Mouse (Mus musculus): ENCODE results near the gene Fbxo4.

The Fbxo4 gene

GRCm38 (mm10) chr15:3979061-3979848, at the start of gene Fbxo4:
Gene Fbxo4, minus strand, starts transcription at chr15:3979573.
- DNase-seq: peak; percentile 88 to 89

GRCm38 (mm10) chr15:4028960-4029359, 49.6 kb upstream of the Fbxo4 start:
- DNase-seq: peak; percentile 66 to 71

DNA sequence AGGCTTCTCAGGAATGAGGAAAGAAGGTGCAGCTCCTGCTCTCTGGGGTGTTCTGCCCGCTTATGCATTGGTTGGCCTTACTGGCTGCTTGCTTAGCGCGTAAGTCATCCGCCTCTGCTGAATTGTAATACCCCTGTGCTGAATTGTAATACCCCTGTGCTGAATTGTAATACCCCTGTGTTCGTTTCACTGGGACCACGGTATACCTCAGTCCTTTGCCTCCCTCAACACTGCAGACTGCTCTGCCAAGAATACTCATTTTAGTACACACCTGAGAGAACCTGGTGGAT, 49.0 kb upstream of the Fbxo4 start:
- DNase-seq: no peak

- DNase-seq: no peak
These were observed 48.5 kb upstream of the Fbxo4 start for GRCm38 (mm10) chr15:4027671-4028410.

- peak; percentile 88 to 92 for DNase-seq
These were observed 47.6 kb upstream of the Fbxo4 start for GRCm38 (mm10) chr15:4026831-4027584.

GRCm38 (mm10) chr15:4026231-4026773, 46.9 kb upstream of the Fbxo4 start, which contains the start of gene Oxct1:
Gene Oxct1, plus strand, starts transcription at chr15:4026383.
- peak; percentile 94 to 96 for DNase-seq

DNA sequence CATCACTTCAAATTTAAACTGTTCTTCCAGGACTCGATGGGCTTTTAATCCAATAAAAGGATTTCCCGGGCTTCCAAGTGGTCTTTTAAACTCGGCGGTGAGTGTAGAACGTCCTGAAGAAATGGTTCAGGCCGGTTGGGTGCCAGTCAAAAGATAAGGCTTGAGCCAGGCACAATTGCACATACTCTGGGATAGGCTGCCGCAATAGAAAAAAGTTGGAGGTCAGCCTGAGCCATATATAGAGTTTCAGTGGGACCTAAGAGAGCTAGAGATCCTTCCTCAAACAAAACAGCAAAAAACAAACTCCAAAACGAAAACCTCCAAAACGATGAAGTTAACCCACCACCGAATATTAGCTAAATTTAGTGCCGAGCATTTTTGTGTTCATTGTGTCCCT, 46.1 kb upstream of the Fbxo4 start:
- no peak for DNase-seq

DNA sequence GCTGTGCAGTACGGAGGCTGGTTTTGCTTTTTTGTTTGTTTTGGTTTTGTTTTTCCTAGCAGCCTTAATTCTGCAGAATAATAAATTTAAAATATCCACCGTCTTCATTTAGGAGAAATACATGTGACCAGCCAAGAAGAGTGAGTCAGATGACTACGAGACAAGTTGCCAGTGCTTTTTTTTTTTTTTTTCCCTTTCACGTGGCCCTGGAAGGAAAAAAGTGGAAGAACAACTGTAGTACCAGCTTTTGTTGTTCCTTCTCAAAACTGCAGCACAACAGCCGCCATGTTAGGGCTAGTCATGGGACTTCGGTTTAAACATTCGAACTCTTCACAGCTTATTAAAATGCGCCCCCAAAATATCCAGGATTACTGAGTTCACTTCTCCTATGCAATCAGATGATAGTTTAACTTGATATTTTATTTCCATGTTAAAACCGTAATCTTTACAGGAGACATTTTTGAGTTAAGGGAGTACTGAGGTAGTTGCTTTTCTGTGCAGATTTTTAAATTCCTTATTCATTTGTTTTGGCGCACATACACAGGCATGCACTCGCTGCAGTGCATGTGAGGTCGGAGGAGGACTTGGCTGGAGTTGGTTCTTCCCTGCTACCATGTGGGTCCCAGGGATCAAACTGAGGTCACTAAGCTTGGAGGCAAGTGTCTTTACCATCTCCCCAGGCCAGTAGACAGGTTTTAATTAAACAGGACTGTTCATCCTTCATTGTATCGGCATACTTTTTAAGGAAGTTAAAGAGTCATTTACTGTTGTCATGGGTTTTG, 45.5 kb upstream of the Fbxo4 start:
- no peak for DNase-seq

DNA sequence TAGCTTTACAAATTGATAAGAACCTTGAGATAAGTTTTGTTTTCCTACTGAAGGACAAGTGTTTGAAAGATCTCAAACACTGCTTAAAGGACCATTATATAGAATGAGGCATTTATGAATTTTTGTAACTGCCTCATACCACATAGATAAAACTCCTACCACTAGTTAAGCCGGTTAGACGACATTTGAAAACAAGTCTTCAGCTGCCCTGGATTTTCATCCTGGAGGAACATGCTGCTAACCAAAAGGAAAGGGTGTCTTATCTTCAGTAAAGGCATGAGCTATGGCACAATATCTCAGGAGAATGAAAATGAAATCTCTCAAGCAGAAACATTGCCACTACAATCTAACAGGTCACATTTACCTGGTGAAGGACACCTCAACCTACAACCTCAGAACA, 44.4 kb upstream of the Fbxo4 start:
- DNase-seq: no peak

- no peak for DNase-seq
These were observed 41.3 kb upstream of the Fbxo4 start for GRCm38 (mm10) chr15:4020711-4021110.

DNA sequence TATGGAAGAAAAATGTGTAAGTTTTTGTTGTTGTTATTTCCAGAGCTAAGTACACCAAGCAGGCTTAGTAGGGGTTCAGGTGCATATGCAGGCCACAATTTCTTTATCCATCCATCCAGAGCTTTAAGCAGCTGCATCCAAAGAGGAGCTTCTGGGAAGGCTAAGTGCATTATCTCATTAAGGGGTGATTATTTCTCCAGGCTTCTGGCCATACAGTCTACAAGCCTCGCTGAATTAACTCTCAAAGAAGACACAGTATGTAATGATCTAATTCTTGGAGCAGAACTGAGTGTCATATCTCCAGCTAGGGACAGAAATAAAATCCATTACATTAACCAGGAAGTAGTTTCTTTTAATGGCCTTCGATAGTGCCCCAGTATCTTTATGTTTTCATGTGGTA, 34.5 kb upstream of the Fbxo4 start:
- no peak for DNase-seq

GRCm38 (mm10) chr15:4000536-4000935, 21.2 kb upstream of the Fbxo4 start:
- no peak for DNase-seq

DNA sequence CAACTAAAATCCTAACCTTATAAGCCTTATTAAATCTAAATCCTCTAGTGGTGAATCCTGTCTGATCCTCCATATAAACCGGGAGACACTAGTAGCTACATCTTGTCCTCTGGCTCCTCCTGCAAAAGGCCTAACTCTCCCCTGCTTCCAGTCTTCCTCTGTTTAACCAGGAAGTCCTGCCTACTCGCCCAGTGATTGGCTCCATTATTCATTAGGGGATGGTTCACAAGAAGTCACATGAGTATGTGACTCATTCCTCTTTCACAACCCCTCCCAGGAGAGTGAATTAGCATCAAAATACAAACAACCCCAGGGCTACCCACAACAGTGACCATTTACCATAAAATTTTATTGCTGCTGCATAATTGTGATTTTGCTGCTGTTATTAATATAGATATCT, 19.8 kb upstream of the Fbxo4 start:
- no peak for DNase-seq

- no peak for DNase-seq
These were observed 17.1 kb upstream of the Fbxo4 start for GRCm38 (mm10) chr15:3996267-3997010.

DNA sequence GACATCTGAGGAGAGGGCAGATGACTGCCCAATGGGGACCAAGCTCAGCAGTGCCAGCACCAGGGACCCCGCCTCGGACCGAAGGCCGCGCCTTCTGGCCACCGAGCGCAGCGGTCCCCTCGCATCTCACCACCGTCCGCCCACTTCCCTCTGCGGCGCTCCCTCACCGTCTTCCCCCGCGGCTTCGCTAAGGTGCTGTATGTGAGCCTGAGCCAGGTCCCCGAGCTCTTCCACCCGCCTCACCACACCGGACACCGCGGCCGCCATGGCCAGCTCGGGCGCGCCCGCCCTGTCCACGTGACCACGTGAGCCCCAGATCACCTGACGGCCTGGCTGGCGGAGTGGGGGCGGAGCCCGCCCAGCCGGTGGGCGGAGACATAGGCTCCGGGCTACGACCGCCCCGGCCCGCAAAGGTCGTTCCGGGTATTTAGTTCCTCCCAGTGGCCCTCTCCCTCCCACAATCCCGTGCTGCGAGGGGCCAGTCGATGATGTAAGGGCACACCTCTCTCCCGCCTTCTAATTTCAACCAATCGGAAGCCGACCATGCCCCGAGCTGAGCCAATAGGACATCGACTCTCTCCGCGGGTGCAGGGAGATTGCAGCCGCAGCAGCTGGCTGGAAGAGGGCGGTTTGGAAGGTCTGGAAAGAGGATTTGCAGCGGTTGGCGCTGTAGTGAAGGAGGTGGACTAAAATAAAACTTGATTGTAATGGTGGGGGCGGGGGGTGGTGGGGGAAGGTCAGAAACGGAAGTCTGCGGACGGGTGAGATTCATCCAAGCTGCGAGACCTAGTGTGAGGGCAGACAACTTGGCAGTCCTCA, 16.3 kb upstream of the Fbxo4 start, which contains the start of gene AW549877:
AW549877 (minus strand) TSS at position 297 of the 819 bp plus-strand sequence.
- DNase-seq: peak; percentile 99

GRCm38 (mm10) chr15:3994852-3995447, 15.6 kb upstream of the Fbxo4 start:
- DNase-seq: no peak

DNA sequence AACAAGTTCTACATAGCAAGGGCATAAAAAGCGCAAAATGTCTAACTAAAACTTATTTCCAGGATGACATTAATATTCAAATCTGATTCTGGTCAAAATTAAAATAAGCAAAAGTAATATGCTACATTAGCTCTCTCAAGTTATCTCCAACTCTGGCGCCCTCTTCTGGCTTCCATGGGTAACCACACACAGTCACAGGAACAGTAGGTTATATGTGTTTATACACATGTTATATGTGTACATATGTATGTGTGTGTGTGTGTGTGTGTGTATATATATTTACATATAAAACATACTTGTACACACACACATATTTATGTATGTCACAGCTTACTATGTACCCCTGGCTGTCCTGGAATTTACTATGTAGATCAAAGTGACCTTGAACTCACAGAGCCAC, 8.6 kb upstream of the Fbxo4 start:
- peak; percentile 61 to 70 for DNase-seq

DNA sequence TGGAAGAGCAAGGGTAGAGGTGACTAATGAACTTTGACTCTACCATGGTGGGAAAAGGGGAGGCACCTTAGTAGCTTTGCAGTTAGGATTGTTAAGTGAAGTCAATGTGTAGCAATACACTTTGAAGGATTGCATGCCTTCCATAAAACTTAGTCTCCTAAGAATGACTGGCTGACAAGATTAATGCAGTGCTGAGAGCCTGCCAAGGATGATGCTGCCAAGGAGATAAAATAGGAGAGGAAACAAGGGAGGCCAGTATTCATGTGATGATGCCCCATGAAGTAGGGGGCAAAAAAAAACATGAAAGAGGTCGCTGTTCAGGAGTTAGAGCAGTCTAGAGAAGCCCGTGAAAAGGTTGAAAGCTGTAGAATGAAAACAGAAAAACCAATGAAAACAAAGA, 5.5 kb upstream of the Fbxo4 start:
- DNase-seq: no peak

DNA sequence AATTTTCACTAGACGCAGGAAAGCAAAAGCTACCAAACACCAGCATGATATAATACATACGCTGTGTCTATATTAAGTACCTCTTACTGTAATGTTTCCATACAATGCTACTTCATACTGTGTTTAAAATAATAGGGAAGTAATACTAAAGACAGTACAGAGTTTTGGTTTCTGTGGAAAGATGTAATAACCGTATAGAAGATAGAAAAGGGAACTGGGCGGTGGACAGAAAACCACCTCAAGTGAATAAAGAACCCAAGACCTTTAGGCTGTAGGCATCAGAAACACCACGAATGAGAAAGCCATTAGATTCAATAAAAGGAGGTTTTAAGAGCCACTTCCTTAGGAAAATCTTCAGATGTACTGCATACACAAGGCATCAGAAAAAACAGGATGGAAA, 3.4 kb upstream of the Fbxo4 start:
- no peak for DNase-seq

- no peak for DNase-seq
These were observed 498 bp upstream of the Fbxo4 start for GRCm38 (mm10) chr15:3979871-3980270.

Data from cerebellum, postnatal 10 days (tissue).